Mouse (Mus musculus) intestine, embryonic 16.5 days (tissue): ENCODE data around the gene Dnaaf5. TPM values are rescaled to one million over a fixed set of nuclear protein-coding genes. Genes with fewer than 3 reads are reported as not detected.
A peak's percentile ranks its signal among the peaks of the same experiment; 100 is the strongest.

Source experiments
- ATAC-seq: fragments of 200-750 bp; cut with Nextera tagmentation; 2 replicates; pipeline ENCODE4 v1.8.0; 2017; ENCODE audit warnings: moderate TSS enrichment, moderate library complexity
- H3K27ac ChIP-seq: fragments of 300-500 bp; sonication (generic); 2 replicates; pipeline ENCODE4 v1.5.1; 2014; ENCODE audit warnings: mild to moderate bottlenecking, low read length
- H3K27me3 ChIP-seq: fragments of 300-500 bp; sonication (generic); replicated peaks from 2 replicates; pipeline ENCODE4 v1.6.1; 2014; ENCODE audit warnings: low read length, control low read depth, mixed read lengths; ENCODE audit not compliant: control insufficient read depth, insufficient read depth
- H3K36me3 ChIP-seq: fragments of 300-500 bp; sonication (generic); 2 replicates; pipeline ENCODE4 v1.6.1; 2014; ENCODE audit warnings: low read length, control low read depth; ENCODE audit not compliant: control insufficient read depth, insufficient read depth
- H3K4me1 ChIP-seq: fragments of 300-500 bp; sonication (generic); 2 replicates; pipeline ENCODE4 v1.6.1; 2014; ENCODE audit warnings: low read length, control low read depth, mixed read lengths; ENCODE audit not compliant: control insufficient read depth, insufficient read depth
- H3K4me2 ChIP-seq: fragments of 300-500 bp; sonication (generic); 2 replicates; pipeline ENCODE4 v1.6.1; 2014; ENCODE audit warnings: low read depth, low read length, control low read depth
- H3K4me3 ChIP-seq: fragments of 300-500 bp; sonication (generic); 2 replicates; pipeline ENCODE4 v1.5.1; 2014; ENCODE audit warnings: mild to moderate bottlenecking, low read length
- H3K9ac ChIP-seq: fragments of 300-500 bp; sonication (generic); 2 replicates; pipeline ENCODE4 v1.6.1; 2014; ENCODE audit warnings: low read depth, low read length
- H3K9me3 ChIP-seq: fragments of 300-500 bp; sonication (generic); 2 replicates; pipeline ENCODE4 v1.6.1; 2016; ENCODE audit warnings: low read length, control low read depth; ENCODE audit not compliant: control insufficient read depth
- WGBS: fragments of 180-500 bp; shearing (Covaris S2); extraction: QIAGEN DNeasy Blood & Tissue Kit; methylation state at CpG from one replicate; pipeline ENCODE4 v1.1.7; 2014; 5-methylcytosine and 5-hydroxymethylcytosine counted together
- polyA plus RNA-seq: library from polyadenylated mRNA; unstranded; fragments of >200 nt; fragmentation: Nextera tagmentation; extraction: Ambion mirVana; gene quantifications from 2 replicates; pipeline ENCODE4 v1.2.1, GENCODE M21; 2015

The Dnaaf5 gene
- polyA plus RNA-seq, 1 experiment from 2014 or later = 2.4 TPM

DNA sequence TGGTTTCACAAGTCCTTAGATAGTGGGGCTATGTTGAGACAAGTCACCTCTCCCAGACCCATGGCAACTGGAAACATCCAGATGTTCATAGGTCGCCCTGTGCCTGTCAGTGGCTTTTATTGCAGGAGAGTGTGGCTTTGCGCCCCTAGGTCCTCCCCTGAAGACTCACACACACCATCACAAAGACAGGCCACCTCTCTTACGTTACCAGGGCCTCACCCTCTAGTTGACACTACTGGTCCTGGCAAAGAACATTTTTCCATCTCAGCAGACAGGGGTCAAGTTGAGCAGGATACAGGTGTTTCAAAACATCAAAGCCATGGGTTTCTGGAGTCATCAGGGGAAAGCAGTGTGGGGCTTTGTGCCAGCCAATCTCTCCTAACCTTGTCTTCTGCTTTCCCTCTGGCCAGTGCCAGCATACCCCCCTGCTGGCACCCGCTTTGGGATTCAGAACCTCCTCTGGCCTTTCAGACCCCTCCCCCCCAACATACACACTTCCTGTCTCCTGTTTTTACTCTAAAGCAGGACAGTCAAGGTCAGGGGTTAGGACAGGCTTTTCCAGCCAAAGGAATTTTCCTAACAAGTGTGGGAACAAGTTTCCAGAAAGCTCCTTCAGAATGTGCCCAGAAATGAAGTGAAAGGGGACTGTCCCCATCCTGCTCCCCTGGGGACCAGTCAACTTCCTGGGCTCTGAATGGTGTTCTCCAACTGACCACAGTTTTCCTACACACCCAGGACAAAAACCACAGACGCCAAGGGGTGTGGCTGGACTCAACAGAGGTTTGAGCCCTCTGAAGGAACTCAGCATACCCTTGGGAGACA lies 31.7 kb upstream of the Dnaaf5 start:
- Histone ChIP-seq H3K4me2 (no peak overlapping the region), H3K4me3 (no peak overlapping the region), H3K9ac (no peak overlapping the region), H3K27me3 (no peaks in the 10 kb centered on the region), H3K27ac (no peak overlapping the region), H3K9me3 (no peaks in the 10 kb centered on the region), H3K4me1 (peaks cover 7% of the 10 kb centered on the region), H3K36me3 (0 out of 2 replicates have a peak, but pooled peaks cover 3% of the 10 kb centered on the region)
- no peak for ATAC-seq
- WGBS = 67% methylated on average over 5 of the region's 5 CpGs

GRCm38 (mm10) chr5:139118961-139119276 lies 31.1 kb upstream of the Dnaaf5 start:
- 65% methylated on average over 2 of the region's 2 CpGs for WGBS
- Histone ChIP-seq H3K9me3 (no peaks in the 10 kb centered on the region), H3K9ac (no peak overlapping the region), H3K27me3 (no peaks in the 10 kb centered on the region), H3K4me3 (no peak overlapping the region), H3K4me1 (peaks cover 7% of the 10 kb centered on the region), H3K27ac (no peak overlapping the region), H3K4me2 (no peak overlapping the region), H3K36me3 (0 out of 2 replicates have a peak, but pooled peaks cover 3% of the 10 kb centered on the region)
- ATAC-seq = no peak

DNA sequence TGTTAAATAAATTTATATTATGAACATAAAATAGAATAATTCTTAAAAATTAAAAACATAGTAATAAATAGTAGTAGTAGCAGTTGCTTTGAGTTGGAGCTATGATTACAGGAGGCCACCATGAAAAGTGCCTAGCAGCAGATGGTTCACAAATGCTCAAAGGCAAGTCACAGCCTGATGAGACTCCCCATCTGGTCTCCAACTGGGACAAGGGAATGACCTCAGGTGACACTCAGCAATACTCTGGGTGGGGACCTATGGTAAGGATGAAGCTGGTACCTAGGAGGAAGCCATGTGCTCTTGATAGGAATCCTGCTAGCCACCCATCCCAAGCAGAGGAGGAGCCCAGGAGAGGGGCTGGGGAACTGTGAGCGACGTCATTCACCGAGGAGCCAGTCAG lies 24.3 kb upstream of the Dnaaf5 start:
- no peak for ATAC-seq
- Histone ChIP-seq H3K4me1 (peaks cover 7% of the 10 kb centered on the region), H3K36me3 (0 out of 2 replicates have a peak, but pooled peaks cover 3% of the 10 kb centered on the region), H3K27ac (no peak overlapping the region), H3K9me3 (no peaks in the 10 kb centered on the region), H3K4me2 (no peak overlapping the region), H3K9ac (no peak overlapping the region), H3K27me3 (no peaks in the 10 kb centered on the region), H3K4me3 (no peak overlapping the region)
- WGBS = 82% methylated on average over 3 of the region's 3 CpGs

DNA sequence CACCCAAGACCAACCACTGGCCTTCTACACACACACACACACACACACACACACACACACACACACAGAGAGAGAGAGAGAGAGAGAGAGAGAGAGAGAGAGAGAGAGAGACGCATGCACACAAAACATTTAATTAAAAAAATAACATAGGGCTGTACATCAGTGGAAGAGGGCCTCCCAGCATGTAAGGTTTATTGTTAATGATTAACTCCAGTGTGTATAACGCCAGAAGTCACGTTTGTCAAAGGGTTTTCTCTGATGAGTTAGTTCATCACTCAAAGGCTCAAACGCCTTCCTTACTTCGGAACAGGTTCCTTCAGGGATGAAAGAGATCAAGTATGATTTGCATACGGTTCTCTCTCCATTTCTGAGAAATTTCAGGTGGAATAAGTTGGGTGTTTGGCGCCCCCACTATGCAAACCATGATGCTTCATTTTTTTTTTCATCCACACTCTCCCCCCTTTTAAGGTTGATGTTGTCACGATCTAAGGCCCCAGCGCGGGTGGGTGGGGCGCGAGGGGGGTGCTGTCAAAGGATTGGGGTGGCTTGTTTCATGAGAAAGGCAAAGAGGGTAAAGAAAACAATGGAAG lies 21.5 kb upstream of the Dnaaf5 start:
- no peaks in the 10 kb centered on the region for H3K36me3 ChIP-seq
- H3K27ac ChIP-seq = peak overlapping the region; percentile 21
- H3K4me2 ChIP-seq = peak overlapping the region; percentile 93
- H3K9ac ChIP-seq = peak overlapping the region; percentile 78; the same call in 1 of the 2 replicates
- H3K27me3 ChIP-seq = no peaks in the 10 kb centered on the region
- no peaks in the 10 kb centered on the region for H3K9me3 ChIP-seq
- peak overlapping the region; percentile 59 for H3K4me3 ChIP-seq
- ATAC-seq = peak; percentile 79
- WGBS = 27% methylated on average over 12 of the region's 12 CpGs
- H3K4me1 ChIP-seq = peaks cover 7% of the 10 kb centered on the region

GRCm38 (mm10) chr5:139129078-139129477 lies 20.9 kb upstream of the Dnaaf5 start:
- H3K4me2 ChIP-seq = peak overlapping the region; percentile 93
- H3K4me3 ChIP-seq = peak overlapping the region; percentile 59
- WGBS = 8% methylated on average over 12 of the region's 12 CpGs
- H3K9me3 ChIP-seq = no peaks in the 10 kb centered on the region
- H3K27me3 ChIP-seq = no peaks in the 10 kb centered on the region
- H3K9ac ChIP-seq = peak overlapping the region; percentile 78
- H3K4me1 ChIP-seq = peaks cover 7% of the 10 kb centered on the region
- H3K36me3 ChIP-seq = no peaks in the 10 kb centered on the region
- peak; percentile 76 for ATAC-seq
- peak overlapping the region; percentile 29; the same call in 1 of the 2 replicates for H3K27ac ChIP-seq

- Histone ChIP-seq H3K4me1 (peaks cover 7% of the 10 kb centered on the region), H3K9me3 (no peaks in the 10 kb centered on the region), H3K36me3 (no peaks in the 10 kb centered on the region), H3K9ac (peak overlapping the region; percentile 78), H3K27me3 (no peaks in the 10 kb centered on the region), H3K4me2 (peak overlapping the region; percentile 93), H3K4me3 (peak overlapping the region; percentile 59), H3K27ac (no peak overlapping the region)
- ATAC-seq = peak; percentile 56
- 4% methylated on average over 50 of the region's 55 CpGs for WGBS
These were observed 20.4 kb upstream of the Dnaaf5 start for GRCm38 (mm10) chr5:139129572-139130151.

- Histone ChIP-seq H3K27me3 (no peaks in the 10 kb centered on the region), H3K4me1 (peaks cover 7% of the 10 kb centered on the region), H3K27ac (no peak overlapping the region), H3K9me3 (no peaks in the 10 kb centered on the region), H3K9ac (no peak overlapping the region), H3K4me2 (no peak overlapping the region), H3K4me3 (no peak overlapping the region), H3K36me3 (no peaks in the 10 kb centered on the region)
- WGBS = 80% methylated on average over 5 of the region's 5 CpGs
- no peak for ATAC-seq
These were observed 19.7 kb upstream of the Dnaaf5 start for GRCm38 (mm10) chr5:139130351-139130750.

- H3K9me3 ChIP-seq = no peaks in the 10 kb centered on the region
- no peak overlapping the region for H3K9ac ChIP-seq
- H3K4me3 ChIP-seq = no peak overlapping the region
- no peaks in the 10 kb centered on the region for H3K36me3 ChIP-seq
- ATAC-seq = no peak
- H3K27me3 ChIP-seq = no peaks in the 10 kb centered on the region
- peaks cover 12% of the 10 kb centered on the region for H3K4me1 ChIP-seq
- no peak overlapping the region for H3K27ac ChIP-seq
- WGBS = 74% methylated on average over 8 of the region's 8 CpGs
- no peak overlapping the region for H3K4me2 ChIP-seq
These were observed 15.5 kb upstream of the Dnaaf5 start for GRCm38 (mm10) chr5:139134501-139134900.

GRCm38 (mm10) chr5:139136341-139136740 lies 13.7 kb upstream of the Dnaaf5 start:
- H3K4me2 ChIP-seq = no peak overlapping the region
- H3K27ac ChIP-seq = no peak overlapping the region
- no peak for ATAC-seq
- no peaks in the 10 kb centered on the region for H3K36me3 ChIP-seq
- no peak overlapping the region for H3K4me3 ChIP-seq
- H3K27me3 ChIP-seq = no peaks in the 10 kb centered on the region
- no peak overlapping the region for H3K9ac ChIP-seq
- H3K9me3 ChIP-seq = no peaks in the 10 kb centered on the region
- 42% methylated on average over 1 of the region's 1 CpGs for WGBS
- peaks cover 12% of the 10 kb centered on the region for H3K4me1 ChIP-seq
